9 mouse cellular contexts compared by ENCODE assay signal in the genomic region with DNA sequence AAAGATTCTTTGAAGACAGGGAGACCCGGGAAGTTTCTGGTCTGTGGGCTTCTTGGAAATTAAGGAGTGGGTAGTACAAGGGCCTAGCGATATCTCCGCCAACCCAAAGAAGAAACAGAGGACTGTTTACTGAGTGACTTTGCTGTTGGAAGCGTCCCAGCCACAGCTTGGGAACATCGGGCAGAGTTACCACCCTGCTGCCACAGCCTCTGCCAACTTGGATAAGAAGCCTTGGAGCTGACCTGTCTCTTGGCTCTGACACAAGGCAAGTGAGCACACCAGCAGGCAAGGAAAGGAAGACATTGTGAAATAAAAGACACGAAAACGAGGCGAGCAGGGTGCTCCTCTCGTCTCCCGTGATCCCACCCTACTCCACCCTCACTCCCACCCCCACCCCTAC.
DNase-seq lines count a peak whose midpoint lies in the region; TF ChIP-seq lines count a peak whose summit lies in the region.
"Had no signal": no experiment of that assay in that cellular context is flagged by ENCODE, and none has a peak within 500 bp of the region (broad histone marks: within the 10 kb centered on the region; RNA-seq: fewer than 3 reads in every experiment).

No protein-coding gene starts in this region.

- DNase-seq in kidney, adult 2 months: peak; percentile 24
- DNase-seq in kidney, postnatal 14 days: no peak
- DNase-seq in adrenal gland, adult 2 months: peak; percentile 75
- peak; percentile 83 for DNase-seq in cerebellum, adult 8-10 months
- peak; percentile 28 for DNase-seq in heart, embryonic 10.5 days (ENCODE audit: low spot score)
- no peak for DNase-seq in MN1 (ENCODE audit: low spot score)
- DNase-seq in right cerebral cortex, postnatal 4 days: no peak
- DNase-seq in thymus, adult 18-20 months: no peak

- TF ChIP-seq CTCF in kidney, adult 2 months (conservative IDR thresholded peaks at IDR 0.05; ENCODE audit: insufficient read depth, insufficient read length, low read depth, low read length): no peak

- no peak overlapping the region for H3K27ac ChIP-seq in kidney, adult 2 months (ENCODE audit: insufficient read depth, low read depth, low read length)
- no peak overlapping the region for H3K27ac ChIP-seq in heart, embryonic 10.5 days
- H3K27ac ChIP-seq: macrophage had no signal

- WGBS in kidney, adult 2 months: 80% methylated on average over 10 of the region's 10 CpGs
- WGBS in heart, embryonic 10.5 days: 86% methylated on average over 10 of the region's 10 CpGs

- no peak overlapping the region for H3K4me3 ChIP-seq in kidney, adult 2 months (ENCODE audit: insufficient read depth, low read depth, low read length)
- H3K4me3 ChIP-seq in heart, embryonic 10.5 days: no peak overlapping the region

- no peak for TF ChIP-seq POLR2A in kidney, adult 2 months (IDR thresholded peaks at IDR 0.05; ENCODE audit: low read depth, low read length)

- no peaks in the 10 kb centered on the region for H3K27me3 ChIP-seq in kidney, adult 2 months (replicated peaks; ENCODE audit: control insufficient read depth, insufficient read depth, low read length)
- H3K27me3 ChIP-seq in heart, embryonic 10.5 days (ENCODE audit: insufficient read depth, poor library complexity, severe bottlenecking): no peaks in the 10 kb centered on the region

- no peaks in the 10 kb centered on the region for H3K36me3 ChIP-seq in kidney, adult 2 months (ENCODE audit: control insufficient read depth, insufficient read depth, low read length)
- H3K36me3 ChIP-seq in heart, embryonic 10.5 days: no peaks in the 10 kb centered on the region

- no peaks in the 10 kb centered on the region for H3K4me1 ChIP-seq in kidney, adult 2 months (ENCODE audit: control insufficient read depth, insufficient read depth, low read length)
- H3K4me1 ChIP-seq in heart, embryonic 10.5 days: no peaks in the 10 kb centered on the region

- no peaks in the 10 kb centered on the region for H3K9me3 ChIP-seq in heart, embryonic 10.5 days

Comparison
In these comparisons a context has a peak if more than half of its experiments do, and no peak if none do; other contexts are left out.
1. DNase-seq: peak in kidney, adult 2 months (single experiment), adrenal gland, adult 2 months (single experiment), cerebellum, adult 8-10 months (single experiment) and heart, embryonic 10.5 days (single experiment); none in kidney, postnatal 14 days (single experiment), MN1 (single experiment), right cerebral cortex, postnatal 4 days (single experiment) and thymus, adult 18-20 months (0 of 2).